Mouse (Mus musculus) neural tube, embryonic 11.5 days (tissue): ENCODE measurements around the gene Scn10a. TPM values are rescaled to one million over a fixed set of nuclear protein-coding genes. Genes with fewer than 3 reads are reported as not detected.

ENCODE experiments used
- ATAC-seq: fragments of 200-750 bp; cut with Nextera tagmentation; 2 replicates; pipeline ENCODE4 v1.8.0; 2017; ENCODE audit warnings: moderate number of reproducible peaks, mild to moderate bottlenecking, moderate TSS enrichment, moderate library complexity; ENCODE audit not compliant: insufficient read depth, low FRiP score, low TSS enrichment
- DNase-seq: peaks from one replicate; pipeline ENCODE4 v3.0.0-alpha.2; 2015; ENCODE audit warnings: low spot score
- H3K27ac ChIP-seq: fragments of 300-500 bp; sonication (generic); 2 replicates; pipeline ENCODE4 v1.5.1; 2014; ENCODE audit warnings: low read depth, mild to moderate bottlenecking, low read length
- H3K27me3 ChIP-seq: fragments of 300-500 bp; sonication (generic); 2 replicates; pipeline ENCODE4 v1.6.1; 2014; ENCODE audit warnings: mild to moderate bottlenecking, low read length, mixed read lengths; ENCODE audit not compliant: control insufficient read depth, insufficient read depth
- H3K36me3 ChIP-seq: fragments of 300-500 bp; sonication (generic); 2 replicates; pipeline ENCODE4 v1.6.1; 2014; ENCODE audit warnings: mild to moderate bottlenecking, low read length, moderate library complexity, mixed read lengths; ENCODE audit not compliant: control insufficient read depth, insufficient read depth
- H3K4me1 ChIP-seq: fragments of 300-500 bp; sonication (generic); 2 replicates; pipeline ENCODE4 v1.6.1; 2014; ENCODE audit warnings: low read length, mixed read lengths; ENCODE audit not compliant: control insufficient read depth, insufficient read depth
- H3K4me2 ChIP-seq: fragments of 300-500 bp; sonication (generic); 2 replicates; pipeline ENCODE4 v1.6.1; 2014; ENCODE audit warnings: low read depth, mild to moderate bottlenecking, moderate library complexity
- H3K4me3 ChIP-seq: fragments of 300-500 bp; sonication (generic); 2 replicates; pipeline ENCODE4 v1.5.1; 2014; ENCODE audit warnings: low read depth, low read length
- H3K9ac ChIP-seq: fragments of 300-500 bp; sonication (generic); 2 replicates; pipeline ENCODE4 v1.6.1; 2014; ENCODE audit warnings: mild to moderate bottlenecking, low read length
- H3K9me3 ChIP-seq: fragments of 300-500 bp; sonication (generic); 2 replicates; pipeline ENCODE4 v1.6.1; 2016; ENCODE audit warnings: low read length; ENCODE audit not compliant: control insufficient read depth
- WGBS: fragments of 180-500 bp; shearing (Covaris S2); extraction: QIAGEN DNeasy Blood & Tissue Kit; methylation state at CpG from one replicate; pipeline ENCODE4 v1.1.7; 2014; 5-methylcytosine and 5-hydroxymethylcytosine counted together
- polyA plus RNA-seq: library from polyadenylated mRNA; unstranded; fragments of >200 nt; fragmentation: Nextera tagmentation; extraction: Ambion mirVana; gene quantifications from 2 replicates; pipeline ENCODE4 v1.2.1, GENCODE M21; 2014

The Scn10a gene
- polyA plus RNA-seq, 1 experiment from 2014 or later, result 0.62 TPM

GRCm38 (mm10) chr9:119563617-119564016, 155.5 kb downstream of the Scn10a start:
- H3K27me3 ChIP-seq, result peaks cover 33% of the 10 kb centered on the region
- 73% methylated on average over 6 of the region's 6 CpGs for WGBS

GRCm38 (mm10) chr9:119562256-119562655, 156.9 kb downstream of the Scn10a start:
- Histone ChIP-seq H3K27ac (no peak overlapping the region), H3K27me3 (peaks cover 24% of the 10 kb centered on the region), H3K9ac (no peak overlapping the region), H3K36me3 (no peaks in the 10 kb centered on the region), H3K4me3 (no peak overlapping the region), H3K4me1 (0 out of 2 replicates have a peak, but pooled peaks cover 3% of the 10 kb centered on the region), H3K9me3 (no peaks in the 10 kb centered on the region), H3K4me2 (no peak overlapping the region)
- DNase-seq, result no peak
- no peak for ATAC-seq
- 70% methylated on average over 12 of the region's 12 CpGs for WGBS

More at GRCm38 (mm10) chr9:119563617-119564016, 155.5 kb downstream of the Scn10a start:
- Histone ChIP-seq H3K9me3 (no peaks in the 10 kb centered on the region), H3K36me3 (no peaks in the 10 kb centered on the region), H3K4me3 (no peak overlapping the region), H3K4me2 (no peak overlapping the region), H3K4me1 (0 out of 2 replicates have a peak, but pooled peaks cover 3% of the 10 kb centered on the region), H3K27ac (no peak overlapping the region), H3K9ac (no peak overlapping the region)
- ATAC-seq (no peak), DNase-seq (no peak)

DNA sequence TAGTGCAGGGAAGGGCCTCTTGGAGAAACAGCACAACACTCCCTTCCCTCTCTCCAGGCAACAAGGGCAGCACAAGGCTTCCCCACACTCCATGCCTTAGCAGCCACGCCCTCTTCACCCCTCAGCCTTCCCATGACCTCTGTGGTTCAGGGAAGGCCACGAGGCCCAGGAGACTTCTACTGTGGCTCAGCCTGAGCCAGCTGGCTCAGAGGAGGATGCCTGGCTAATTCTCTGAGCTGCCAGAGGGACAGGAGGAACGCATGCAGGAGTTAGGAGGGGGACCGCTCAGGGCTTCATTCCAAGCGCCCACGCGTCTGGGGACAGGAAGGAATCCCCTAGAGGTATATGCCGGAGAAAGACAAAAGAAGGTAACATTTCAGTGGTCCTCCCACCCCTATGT, 157.4 kb downstream of the Scn10a start:
- no peaks in the 10 kb centered on the region for H3K9me3 ChIP-seq
- H3K36me3 ChIP-seq, result no peaks in the 10 kb centered on the region
- no peak overlapping the region for H3K4me2 ChIP-seq
- 58% methylated on average over 8 of the region's 8 CpGs for WGBS
- no peak overlapping the region for H3K27ac ChIP-seq
- ATAC-seq (no peak), DNase-seq (no peak)
- H3K4me3 ChIP-seq, result no peak overlapping the region
- H3K4me1 ChIP-seq, result 0 out of 2 replicates have a peak, but pooled peaks cover 3% of the 10 kb centered on the region
- no peak overlapping the region for H3K9ac ChIP-seq
- peaks cover 19% of the 10 kb centered on the region for H3K27me3 ChIP-seq

- no peaks in the 10 kb centered on the region for H3K9me3 ChIP-seq
- WGBS, result 79% methylated on average over 16 of the region's 16 CpGs
- no peak overlapping the region for H3K4me2 ChIP-seq
- DNase-seq (no peak), ATAC-seq (no peak)
- no peak overlapping the region for H3K27ac ChIP-seq
- 0 out of 2 replicates have a peak, but pooled peaks cover 3% of the 10 kb centered on the region for H3K4me1 ChIP-seq
- no peak overlapping the region for H3K4me3 ChIP-seq
- H3K36me3 ChIP-seq, result no peaks in the 10 kb centered on the region
- H3K9ac ChIP-seq, result no peak overlapping the region
- H3K27me3 ChIP-seq, result no peaks in the 10 kb centered on the region
Measured at GRCm38 (mm10) chr9:119559537-119560276, 159.4 kb downstream of the Scn10a start.

Other genes with a start within 250 kb of the Scn10a start
- 0.62 and 1.0 TPM in 2 replicates for gene Scn5a, start 140.3 kb downstream of the Scn10a start, polyA plus RNA-seq
- gene Scn11a, start 106.1 kb upstream of the Scn10a start, polyA plus RNA-seq, result 0.11 TPM in 1 of 2 replicates, not detected in the other
- gene Wdr48, start 175.6 kb upstream of the Scn10a start, polyA plus RNA-seq, result 61.8 and 67.2 TPM in 2 replicates
- 20.5 and 23.6 TPM in 2 replicates for gene Gorasp1, start 218.2 kb upstream of the Scn10a start, polyA plus RNA-seq
- gene Ttc21a, start 218.3 kb upstream of the Scn10a start, polyA plus RNA-seq, result 0.23 and 0.34 TPM in 2 replicates